Mouse (Mus musculus): ENCODE results near the gene Ggt6. TPM values are rescaled to one million over a fixed set of nuclear protein-coding genes. Genes with fewer than 3 reads are reported as not detected.

Gene Ggt6
- total RNA-seq, 2 experiments from 2014 or later = 0.29 TPM; not detected in 1

- DNase-seq (ENCODE audit: low spot score in 2 of 2) = no peak
These were observed 31.6 kb downstream of the Ggt6 start for GRCm38 (mm10) chr11:72466694-72467507.

GRCm38 (mm10) chr11:72468525-72468924 is 33.2 kb downstream of the Ggt6 start:
- intact Hi-C loops (cut with DNase I) = no loop called here
- no peak for DNase-seq (ENCODE audit: low spot score in 2 of 2)

More at GRCm38 (mm10) chr11:72466694-72467507, 31.6 kb downstream of the Ggt6 start:
- intact Hi-C loops (cut with DNase I) = no loop called here

DNA sequence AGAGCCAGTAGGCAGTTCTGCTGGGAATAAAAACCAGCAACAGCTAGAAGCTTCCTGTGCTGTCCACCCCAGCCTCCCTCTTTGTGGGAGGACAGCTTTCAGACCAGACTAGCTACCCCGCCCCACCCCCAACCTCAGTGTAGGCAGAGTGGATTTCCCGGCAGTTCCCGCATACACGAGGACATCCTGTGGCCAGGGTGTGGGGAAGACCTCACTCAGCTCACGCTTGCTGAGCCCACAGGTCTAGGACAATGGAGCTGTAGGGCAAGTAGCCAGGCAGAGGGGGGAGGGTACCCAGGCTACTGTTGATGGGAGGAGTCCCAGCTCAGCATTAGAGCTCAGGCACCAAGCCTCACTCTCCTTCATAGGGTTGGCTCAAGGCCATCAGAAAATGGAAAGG is 33.9 kb downstream of the Ggt6 start:
- peak in 1 of 2 experiments; percentile 43 for DNase-seq (ENCODE audit: low spot score in 2 of 2)
- intact Hi-C loops (cut with DNase I) = no loop called here

GRCm38 (mm10) chr11:72470004-72470403 is 34.7 kb downstream of the Ggt6 start:
- intact Hi-C loops (cut with DNase I) = no loop called here
- DNase-seq (ENCODE audit: low spot score in 2 of 2) = no peak

DNA sequence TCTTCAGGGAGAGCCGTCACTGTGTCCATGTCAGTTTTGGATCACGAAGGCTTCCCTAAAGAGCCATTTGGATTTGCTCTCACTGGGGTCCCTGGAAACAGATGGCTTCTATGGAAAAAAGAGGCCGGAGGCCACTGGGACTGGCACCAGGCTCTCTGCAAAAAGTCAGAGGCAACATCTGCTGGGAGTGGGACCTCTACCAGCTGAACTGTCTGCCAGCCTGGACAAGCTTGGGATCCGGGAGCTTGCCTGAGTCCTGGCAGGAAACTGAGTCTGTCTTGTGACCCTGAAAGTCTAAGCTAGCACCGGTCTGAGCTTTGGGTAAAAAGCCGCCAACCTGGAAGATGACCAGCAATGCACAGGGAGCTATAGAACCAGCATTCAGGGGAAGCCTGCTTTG is 36.1 kb downstream of the Ggt6 start:
- intact Hi-C loops (cut with DNase I) = no loop called here

DNA sequence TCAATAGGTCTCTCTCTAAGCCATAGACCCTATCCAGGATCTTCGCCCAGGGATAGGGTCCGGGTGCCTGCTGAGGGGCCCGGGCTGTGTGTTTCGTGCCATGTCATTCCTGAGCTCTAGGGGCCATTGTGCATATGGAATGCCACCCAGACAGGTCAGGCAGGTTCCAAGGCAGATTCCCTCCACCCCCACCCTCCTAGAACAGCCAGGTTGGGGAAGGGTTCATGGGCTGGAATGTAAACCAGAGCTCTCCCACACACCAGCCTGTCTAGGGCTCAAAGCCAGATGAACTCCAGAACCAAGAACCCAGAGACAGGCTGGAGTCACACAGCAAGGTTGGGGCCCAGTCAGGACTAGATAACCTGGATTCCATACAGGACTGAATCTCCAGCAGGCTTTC is 38.2 kb downstream of the Ggt6 start:
- intact Hi-C loops (cut with DNase I) = no loop called here
- no peak for DNase-seq (ENCODE audit: low spot score in 2 of 2)

More for the DNA sequence above, 36.1 kb downstream of the Ggt6 start:
- DNase-seq (ENCODE audit: low spot score in 2 of 2) = no peak

DNA sequence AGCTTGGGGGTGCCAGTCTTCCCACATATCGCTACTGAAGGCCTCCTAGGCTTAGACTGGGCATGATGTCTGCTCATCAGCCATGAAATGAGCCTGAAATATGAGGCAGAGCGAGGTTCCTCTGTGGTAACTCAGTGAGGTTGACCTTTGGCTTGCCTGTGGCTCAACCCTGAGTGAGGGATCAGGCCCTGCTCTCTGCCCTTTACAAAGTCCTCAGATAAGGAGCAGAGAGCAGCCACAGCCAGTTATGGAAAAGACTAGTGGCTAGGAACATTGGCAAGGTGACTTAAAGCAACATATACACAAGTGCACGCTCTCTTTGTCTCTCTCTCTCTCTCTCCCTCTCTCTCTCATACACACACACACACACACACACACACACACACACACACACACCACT is 39.6 kb downstream of the Ggt6 start:
- DNase-seq (ENCODE audit: low spot score in 2 of 2) = no peak
- intact Hi-C loops (cut with DNase I) = no loop called here

- DNase-seq (ENCODE audit: low spot score in 2 of 2) = no peak
- intact Hi-C loops (cut with DNase I) = no loop called here
These were observed 40.1 kb downstream of the Ggt6 start for GRCm38 (mm10) chr11:72475408-72475807.

DNA sequence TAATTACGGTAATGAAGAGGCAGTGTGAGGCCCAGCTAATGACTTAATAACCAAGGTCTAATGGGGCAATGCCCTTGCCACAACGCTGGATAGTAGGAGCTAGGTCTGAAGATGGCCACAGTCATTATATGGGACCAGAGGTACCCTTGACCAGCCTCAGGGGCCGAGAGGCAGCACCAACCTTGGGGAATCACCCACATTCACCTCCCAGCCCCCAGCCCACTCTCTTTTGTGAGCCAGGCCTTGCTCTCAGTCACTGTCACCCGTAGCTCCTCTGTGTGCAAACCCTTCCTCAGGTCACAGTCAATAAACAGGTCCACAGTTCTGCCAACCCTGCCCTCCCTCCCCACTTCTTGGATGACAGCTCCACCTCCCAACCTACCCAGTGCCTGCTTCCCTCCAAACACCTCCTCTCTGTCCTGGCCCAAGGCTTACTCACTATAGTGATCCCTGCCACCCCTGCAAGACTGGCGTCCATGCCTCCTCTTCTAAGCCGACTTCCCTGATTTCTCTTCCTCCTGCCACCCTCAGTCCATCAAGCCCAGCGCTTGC is 40.8 kb downstream of the Ggt6 start:
- intact Hi-C loops (cut with DNase I) = no loop called here
- DNase-seq (ENCODE audit: low spot score in 2 of 2) = no peak

GRCm38 (mm10) chr11:72477182-72477581 is 41.9 kb downstream of the Ggt6 start:
- intact Hi-C loops (cut with DNase I) = no loop called here
- DNase-seq (ENCODE audit: low spot score in 2 of 2) = no peak

- intact Hi-C loops (cut with DNase I) = no loop called here
These were observed 42.3 kb downstream of the Ggt6 start for GRCm38 (mm10) chr11:72477653-72478052.

DNA sequence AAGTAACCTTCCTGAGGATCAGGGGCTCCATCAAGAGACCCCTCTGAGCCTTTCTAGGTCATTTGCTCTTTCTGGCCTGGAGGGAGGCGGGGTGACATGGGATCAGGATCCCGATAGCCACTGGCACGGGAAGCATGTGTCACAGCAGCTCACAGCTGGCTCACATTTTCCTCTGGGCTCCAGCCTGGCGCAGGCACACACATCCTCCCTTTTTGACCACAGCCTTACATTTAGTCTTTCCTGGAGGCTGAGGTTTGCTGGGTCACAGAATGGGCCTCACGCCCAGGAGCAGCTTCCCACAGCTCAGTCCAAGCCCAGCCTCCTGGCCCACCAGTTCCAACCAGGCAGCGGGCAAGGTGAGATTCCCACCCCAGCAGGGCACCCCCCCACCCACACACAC is 42.9 kb downstream of the Ggt6 start:
- intact Hi-C loops (cut with DNase I) = no loop called here
- no peak for DNase-seq (ENCODE audit: low spot score in 2 of 2)

More at GRCm38 (mm10) chr11:72477653-72478052, 42.3 kb downstream of the Ggt6 start:
- DNase-seq (ENCODE audit: low spot score in 2 of 2) = no peak

DNA sequence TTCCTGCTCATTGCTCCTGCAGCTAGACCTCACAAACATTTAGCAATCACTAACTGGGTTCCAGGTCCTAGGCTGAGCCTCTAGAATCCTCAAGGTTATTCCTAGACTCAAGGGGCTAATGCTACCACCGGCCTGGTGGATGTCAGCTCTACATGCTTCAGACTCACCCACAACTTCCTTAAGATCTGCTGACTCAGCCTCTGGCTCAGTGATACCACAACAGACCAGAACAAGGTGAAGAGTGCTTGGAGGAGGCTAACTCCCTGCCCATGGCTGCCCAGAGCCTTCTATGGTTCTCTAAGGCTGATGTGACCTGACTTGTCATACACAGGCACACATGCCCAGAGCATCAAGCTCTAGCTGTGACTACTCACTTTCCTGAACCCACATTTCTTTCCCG is 44.2 kb downstream of the Ggt6 start:
- intact Hi-C loops (cut with DNase I) = no loop called here
- DNase-seq (ENCODE audit: low spot score in 2 of 2) = no peak

- intact Hi-C loops (cut with DNase I) = no loop called here
These were observed 46.0 kb downstream of the Ggt6 start for GRCm38 (mm10) chr11:72481313-72481712.

GRCm38 (mm10) chr11:72481952-72482351 is 46.6 kb downstream of the Ggt6 start:
- no peak for DNase-seq (ENCODE audit: low spot score in 2 of 2)
- intact Hi-C loops (cut with DNase I) = no loop called here

More at GRCm38 (mm10) chr11:72481313-72481712, 46.0 kb downstream of the Ggt6 start:
- DNase-seq (ENCODE audit: low spot score in 2 of 2) = no peak

GRCm38 (mm10) chr11:72484549-72484948 is 49.2 kb downstream of the Ggt6 start:
- intact Hi-C loops (cut with DNase I) = no loop called here
- DNase-seq (ENCODE audit: low spot score in 2 of 2) = no peak

- DNase-seq (ENCODE audit: low spot score in 2 of 2) = peak; percentile 43 to 56
These were observed 49.8 kb downstream of the Ggt6 start for GRCm38 (mm10) chr11:72485157-72485556.

GRCm38 (mm10) chr11:72485960-72486359 is 50.6 kb downstream of the Ggt6 start:
- DNase-seq (ENCODE audit: low spot score in 2 of 2) = no peak
- intact Hi-C loops (cut with DNase I) = loop anchor here (5.0 kb wide), 1 partner anchor 44 kb away; the partner anchor contains the start of gene Mybbp1a

More at GRCm38 (mm10) chr11:72485157-72485556, 49.8 kb downstream of the Ggt6 start:
- intact Hi-C loops (cut with DNase I) = loop anchor here (5.0 kb wide), 1 partner anchor 43 kb away; the partner anchor contains the start of gene Mybbp1a

DNA sequence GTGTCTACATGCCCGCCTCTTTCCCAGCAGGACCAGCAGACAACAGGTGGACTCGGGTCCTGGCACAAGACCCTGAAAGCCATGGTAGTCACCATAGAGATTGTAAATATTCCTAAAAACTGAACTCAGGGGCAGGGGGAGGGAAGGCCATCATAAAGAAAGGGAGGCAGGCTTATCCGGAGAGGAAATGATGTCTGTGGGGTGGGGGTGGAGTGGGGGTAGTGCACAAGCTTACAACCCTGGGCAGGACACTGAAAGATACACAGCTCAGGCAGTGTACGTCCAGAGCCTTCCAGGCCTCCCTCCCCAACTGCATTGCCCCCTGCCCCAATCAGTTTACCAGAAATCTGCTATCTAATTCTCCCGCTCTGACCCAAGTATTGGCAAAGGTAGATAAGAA is 51.8 kb downstream of the Ggt6 start:
- intact Hi-C loops (cut with DNase I) = loop anchor here (5.0 kb wide), 1 partner anchor 45 kb away; the partner anchor contains the start of gene Mybbp1a
- no peak for DNase-seq (ENCODE audit: low spot score in 2 of 2)

DNA sequence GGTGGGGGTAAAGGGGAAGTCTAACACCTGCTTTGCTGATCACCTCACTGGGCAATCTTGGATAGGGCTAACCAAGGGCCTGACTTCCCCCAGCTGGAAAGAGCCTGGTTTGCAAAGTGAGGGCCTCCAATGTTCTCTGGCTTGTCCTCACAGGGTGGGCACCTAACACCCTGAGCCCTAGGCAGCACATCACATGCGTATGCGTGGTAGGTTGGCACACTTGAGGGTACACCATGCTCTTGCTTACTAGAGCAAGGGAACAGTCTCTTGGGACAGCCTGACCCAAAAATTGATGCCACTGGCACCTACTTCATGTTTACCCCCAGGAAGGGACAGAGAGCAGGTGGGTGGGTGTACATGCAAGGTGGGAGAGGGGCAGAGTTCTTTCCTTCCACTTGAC is 52.4 kb downstream of the Ggt6 start:
- intact Hi-C loops (cut with DNase I) = loop anchor here (5.0 kb wide), 1 partner anchor 45 kb away; the partner anchor contains the start of gene Mybbp1a
- no peak for DNase-seq (ENCODE audit: low spot score in 2 of 2)
